Mouse (Mus musculus) lung, postnatal 0 days (tissue): ENCODE data around the gene Gm5901. TPM values are rescaled to one million over a fixed set of nuclear protein-coding genes. Genes with fewer than 3 reads are reported as not detected.

ENCODE experiments used
- ATAC-seq: fragments of 200-750 bp; cut with Nextera tagmentation; 2 replicates; pipeline ENCODE4 v1.8.0; 2017; ENCODE audit warnings: moderate library complexity
- DNase-seq: peaks from one replicate; pipeline ENCODE4 v3.0.0-alpha.2; 2016; ENCODE audit warnings: low spot score
- H3K27ac ChIP-seq: fragments of 300-500 bp; sonication (generic); 2 replicates; pipeline ENCODE4 v1.5.1; 2014; ENCODE audit warnings: antibody characterized with exemption, mild to moderate bottlenecking, low read length, mixed read lengths
- H3K27me3 ChIP-seq: fragments of 300-500 bp; sonication (generic); replicated peaks from 2 replicates; pipeline ENCODE4 v1.6.1; 2014; ENCODE audit warnings: low read length, mixed read lengths; ENCODE audit not compliant: insufficient read depth
- H3K36me3 ChIP-seq: fragments of 300-500 bp; sonication (generic); 2 replicates; pipeline ENCODE4 v1.6.1; 2014; ENCODE audit warnings: low read length, mixed read lengths; ENCODE audit not compliant: insufficient read depth
- H3K4me1 ChIP-seq: fragments of 300-500 bp; sonication (generic); 2 replicates; pipeline ENCODE4 v1.6.1; 2014; ENCODE audit warnings: antibody characterized with exemption, low read depth, low read length, mixed read lengths; ENCODE audit not compliant: insufficient read depth
- H3K4me2 ChIP-seq: fragments of 300-500 bp; sonication (generic); replicated peaks from 2 replicates; pipeline ENCODE4 v1.6.1; 2014; ENCODE audit warnings: low read depth, mild to moderate bottlenecking, low read length, moderate library complexity, mixed read lengths
- H3K4me3 ChIP-seq: fragments of 300-500 bp; sonication (generic); 2 replicates; pipeline ENCODE4 v1.5.1; 2014; ENCODE audit warnings: low read depth, low read length
- H3K9ac ChIP-seq: fragments of 300-500 bp; sonication (generic); replicated peaks from 2 replicates; pipeline ENCODE4 v1.6.1; 2014; ENCODE audit warnings: low read depth, mild to moderate bottlenecking
- H3K9me3 ChIP-seq: fragments of 300-500 bp; sonication (generic); 2 replicates; pipeline ENCODE4 v1.6.1; 2016; ENCODE audit warnings: low read length, mixed read lengths
- CTCF ChIP-seq: IDR thresholded peaks from 2 replicates; pipeline ENCODE4 v1.5.1; 2016; ENCODE audit warnings: antibody characterized with exemption, mild to moderate bottlenecking
- EP300 ChIP-seq: IDR thresholded peaks from 2 replicates; pipeline ENCODE4 v1.6.1; 2016; ENCODE audit warnings: antibody characterized with exemption, mild to moderate bottlenecking, control low read depth
- WGBS: fragments of 180-500 bp; shearing (Covaris S2); extraction: QIAGEN DNeasy Blood & Tissue Kit; methylation state at CpG from one replicate; pipeline ENCODE4 v1.1.7; 2014; 5-methylcytosine and 5-hydroxymethylcytosine counted together
- polyA plus RNA-seq: library from polyadenylated mRNA; unstranded; fragments of >200 nt; fragmentation: Nextera tagmentation; extraction: Ambion mirVana; gene quantifications from 2 replicates; pipeline ENCODE4 v1.2.1, GENCODE M21; 2015

Gm5901 gene
- polyA plus RNA-seq, 1 experiment from 2014 or later: not detected

- 47% methylated on average over 6 of the region's 6 CpGs for WGBS
- no peaks in the 10 kb centered on the region for H3K4me1 ChIP-seq
- ATAC-seq (no peak), DNase-seq (no peak)
- no peak overlapping the region for H3K9ac ChIP-seq
- H3K27me3 ChIP-seq: no peaks in the 10 kb centered on the region
- H3K9me3 ChIP-seq: no peaks in the 10 kb centered on the region
- H3K4me3 ChIP-seq: no peak overlapping the region
- no peaks in the 10 kb centered on the region for H3K36me3 ChIP-seq
- no peak overlapping the region for H3K27ac ChIP-seq
- H3K4me2 ChIP-seq: no peak overlapping the region
- TF ChIP-seq EP300: no peak
- no peak for TF ChIP-seq CTCF
Observed at GRCm38 (mm10) chr7:105414385-105414784, 39.5 kb downstream of the Gm5901 start.

- Histone ChIP-seq H3K9ac (no peak overlapping the region), H3K9me3 (no peaks in the 10 kb centered on the region), H3K27ac (no peak overlapping the region), H3K4me3 (no peak overlapping the region), H3K4me2 (no peak overlapping the region), H3K36me3 (no peaks in the 10 kb centered on the region), H3K4me1 (no peaks in the 10 kb centered on the region), H3K27me3 (no peaks in the 10 kb centered on the region)
- DNase-seq (no peak), ATAC-seq (no peak)
- TF ChIP-seq EP300: no peak
- no peak for TF ChIP-seq CTCF
- 92% methylated on average over 7 of the region's 7 CpGs for WGBS
Observed at GRCm38 (mm10) chr7:105416529-105416928, 41.7 kb downstream of the Gm5901 start.

- no peak for TF ChIP-seq CTCF
- TF ChIP-seq EP300: no peak
- no peak overlapping the region for H3K27ac ChIP-seq
- no peaks in the 10 kb centered on the region for H3K9me3 ChIP-seq
- H3K4me1 ChIP-seq: no peaks in the 10 kb centered on the region
- no peaks in the 10 kb centered on the region for H3K27me3 ChIP-seq
- ATAC-seq: no peak
- no peak overlapping the region for H3K4me2 ChIP-seq
- no peaks in the 10 kb centered on the region for H3K36me3 ChIP-seq
- H3K4me3 ChIP-seq: no peak overlapping the region
- no peak overlapping the region for H3K9ac ChIP-seq
- WGBS: 71% methylated on average over 5 of the region's 5 CpGs
- no peak for DNase-seq
Observed at GRCm38 (mm10) chr7:105418106-105418505, 43.3 kb downstream of the Gm5901 start.

GRCm38 (mm10) chr7:105420903-105421302, 46.1 kb downstream of the Gm5901 start:
- Histone ChIP-seq H3K9ac (no peak overlapping the region), H3K4me1 (no peaks in the 10 kb centered on the region), H3K4me2 (no peak overlapping the region), H3K27ac (no peak overlapping the region), H3K9me3 (no peaks in the 10 kb centered on the region), H3K27me3 (peaks cover 5% of the 10 kb centered on the region), H3K4me3 (no peak overlapping the region), H3K36me3 (no peaks in the 10 kb centered on the region)
- DNase-seq (no peak), ATAC-seq (no peak)
- WGBS: 8% methylated on average over 2 of the region's 2 CpGs
- TF ChIP-seq CTCF (no peak), EP300 (no peak)

GRCm38 (mm10) chr7:105424368-105424767, 49.5 kb downstream of the Gm5901 start:
- Histone ChIP-seq H3K36me3 (no peaks in the 10 kb centered on the region), H3K4me2 (no peak overlapping the region), H3K27ac (no peak overlapping the region), H3K27me3 (peaks cover 11% of the 10 kb centered on the region), H3K4me3 (no peak overlapping the region), H3K9me3 (no peaks in the 10 kb centered on the region), H3K9ac (no peak overlapping the region), H3K4me1 (no peaks in the 10 kb centered on the region)
- TF ChIP-seq CTCF (no peak), EP300 (no peak)
- DNase-seq (no peak), ATAC-seq (no peak)
- WGBS: 15% methylated on average over 5 of the region's 5 CpGs

- no peak for DNase-seq
- Histone ChIP-seq H3K9ac (no peak within 1 kb of the TSS), H3K9me3 (no peaks in the 10 kb centered on the region), H3K27ac (no peak within 1 kb of the TSS), H3K4me3 (peak within 1 kb of the TSS; percentile 10; the same call in 1 of the 2 replicates), H3K27me3 (peaks cover 11% of the 10 kb centered on the region), H3K4me2 (peak within 1 kb of the TSS; percentile 46), H3K36me3 (no peaks in the 10 kb centered on the region), H3K4me1 (no peaks in the 10 kb centered on the region)
- WGBS: 3% methylated on average over 30 of the region's 31 CpGs
- peak; percentile 35; the same call in 1 of the 2 replicates for ATAC-seq
- TF ChIP-seq CTCF (no peak), EP300 (no peak)
Observed at GRCm38 (mm10) chr7:105425424-105426043, 50.7 kb downstream of the Gm5901 start, which contains the start of gene Cckbr. Gene Cckbr (plus strand): TSS chr7:105425731.

- Histone ChIP-seq H3K9ac (no peak overlapping the region), H3K36me3 (no peaks in the 10 kb centered on the region), H3K4me3 (peak overlapping the region; percentile 10; the same call in 1 of the 2 replicates), H3K27ac (no peak overlapping the region), H3K9me3 (no peaks in the 10 kb centered on the region), H3K4me1 (no peaks in the 10 kb centered on the region), H3K4me2 (peak overlapping the region; percentile 46), H3K27me3 (peaks cover 11% of the 10 kb centered on the region)
- TF ChIP-seq EP300 (no peak), CTCF (no peak)
- DNase-seq: no peak
- 9% methylated on average over 11 of the region's 11 CpGs for WGBS
- no peak for ATAC-seq
Observed at GRCm38 (mm10) chr7:105426051-105426450, 51.2 kb downstream of the Gm5901 start.

Other genes with a start within 250 kb of the Gm5901 start
- gene Olfr683, start 228.0 kb upstream of the Gm5901 start, polyA plus RNA-seq: not detected in 2 replicates
- not detected in 2 replicates for gene Olfr684, start 211.4 kb upstream of the Gm5901 start, polyA plus RNA-seq
- not detected in 2 replicates for gene Olfr685, start 189.0 kb upstream of the Gm5901 start, polyA plus RNA-seq
- not detected in 2 replicates for gene Olfr686, start 167.6 kb upstream of the Gm5901 start, polyA plus RNA-seq
- gene Olfr688, start 86.9 kb upstream of the Gm5901 start, polyA plus RNA-seq: not detected in 2 replicates
- gene Olfr689, start 63.9 kb upstream of the Gm5901 start, polyA plus RNA-seq: not detected in 2 replicates
- gene Olfr690, start 40.9 kb upstream of the Gm5901 start, polyA plus RNA-seq: not detected in 2 replicates
- not detected in 2 replicates for gene Olfr691, start 32.8 kb upstream of the Gm5901 start, polyA plus RNA-seq
- gene Olfr692, start 6.8 kb upstream of the Gm5901 start, polyA plus RNA-seq: not detected in 2 replicates
- gene Fam160a2, start 25.0 kb downstream of the Gm5901 start, polyA plus RNA-seq: 25.1 and 26.0 TPM in 2 replicates
- 0.11 TPM in 1 of 2 replicates, not detected in the other for gene Cnga4, start 29.5 kb downstream of the Gm5901 start, polyA plus RNA-seq
- 0.06 and 0.12 TPM in 2 replicates for gene Cckbr, start 50.7 kb downstream of the Gm5901 start, polyA plus RNA-seq
- gene Cavin3, start 107.3 kb downstream of the Gm5901 start, polyA plus RNA-seq: 162 and 168 TPM in 2 replicates
- 57.1 and 57.5 TPM in 2 replicates for gene Smpd1, start 179.3 kb downstream of the Gm5901 start, polyA plus RNA-seq
- gene Apbb1, start 206.6 kb downstream of the Gm5901 start, polyA plus RNA-seq: 71.2 and 77.6 TPM in 2 replicates
- gene Hpx, start 225.1 kb downstream of the Gm5901 start, polyA plus RNA-seq: 1.7 and 2.0 TPM in 2 replicates